26 mouse cellular contexts compared by ENCODE assay signal in genomic region chr5:151236411-151236810, GRCm38 (mm10).
"Had no signal": no experiment of that assay in that cellular context is flagged by ENCODE, and none has a peak within 500 bp of the region (broad histone marks: within the 10 kb centered on the region; RNA-seq: fewer than 3 reads in every experiment).

No protein-coding gene starts in this region.

- DNase-seq: gastrocnemius, postnatal 14 days; gastrocnemius, postnatal 36 days; heart, adult 2 months; heart, postnatal 4 days; kidney, adult 2 months; kidney, adult 9 months; kidney, postnatal 10 days; kidney, postnatal 25 days; kidney, postnatal 4 days; liver; liver, embryonic 13.5 days had no signal

- H3K4me2 ChIP-seq: heart, embryonic 11.5 days; heart, embryonic 13.5 days; heart, embryonic 15.5 days; hindbrain, embryonic 12.5 days; hindbrain, embryonic 14.5 days; intestine, embryonic 15.5 days; limb, embryonic 12.5 days; liver, embryonic 11.5 days; liver, embryonic 13.5 days had no signal

- H3K4me3 ChIP-seq: heart, adult 2 months; heart, embryonic 13.5 days; heart, embryonic 15.5 days; hindbrain, embryonic 10.5 days; hindbrain, embryonic 12.5 days; intestine, embryonic 15.5 days; layer of hippocampus, adult 2 months; left cerebral cortex, adult 2 months; limb, embryonic 10.5 days; limb, embryonic 12.5 days; liver, embryonic 13.5 days had no signal

- ATAC-seq: hindbrain, embryonic 16.5 days; inflammation-experienced regulatory T-cells, adult 6 months; intestine, embryonic 15.5 days; intestine, postnatal 0 days had no signal

- H3K27ac ChIP-seq: heart, adult 2 months; heart, embryonic 13.5 days; heart, embryonic 15.5 days; hindbrain, embryonic 10.5 days; hindbrain, embryonic 12.5 days; hindbrain, embryonic 14.5 days; intestine, embryonic 15.5 days; layer of hippocampus, adult 2 months; left cerebral cortex, adult 2 months; limb, embryonic 10.5 days; limb, embryonic 12.5 days; liver, embryonic 13.5 days had no signal

- H3K9me3 ChIP-seq: heart, embryonic 13.5 days; heart, embryonic 15.5 days; hindbrain, embryonic 10.5 days; hindbrain, embryonic 12.5 days; intestine, embryonic 15.5 days; limb, embryonic 10.5 days; limb, embryonic 12.5 days; liver, embryonic 13.5 days had no signal

- H3K36me3 ChIP-seq: heart, embryonic 13.5 days; heart, embryonic 15.5 days; hindbrain, embryonic 10.5 days; hindbrain, embryonic 12.5 days; intestine, embryonic 15.5 days; limb, embryonic 10.5 days; limb, embryonic 12.5 days; liver, embryonic 13.5 days had no signal

- H3K9ac ChIP-seq: heart, embryonic 13.5 days; heart, embryonic 15.5 days; hindbrain, embryonic 12.5 days; hindbrain, embryonic 14.5 days; intestine, embryonic 15.5 days; limb, embryonic 12.5 days; liver, embryonic 13.5 days had no signal

- H3K27me3 ChIP-seq: intestine, embryonic 15.5 days had no signal
